Mouse (Mus musculus): ENCODE data around the gene Gm20825. TPM values are rescaled to one million over a fixed set of nuclear protein-coding genes. Genes with fewer than 3 reads are reported as not detected.

Gene Gm20825
- polyA plus RNA-seq (2015; fragmentation: Illumina TruSeq; extraction: RNeasy Lipid Tissue Mini Kit (QIAGEN cat#74804); ENCODE audit: insufficient read depth, low read depth, low replicate concordance) = not detected

GRCm38 (mm10) chrY:8071407-8071806 lies at the start of gene Gm20825:
Gene Gm20825, minus strand, starts transcription at chrY:8071507.

Other genes with a start within 250 kb of the Gm20825 start
- gene Gm29049, start 74.3 kb downstream of the Gm20825 start, polyA plus RNA-seq (2015; fragmentation: Illumina TruSeq; extraction: RNeasy Lipid Tissue Mini Kit (QIAGEN cat#74804); ENCODE audit: insufficient read depth, low read depth, low replicate concordance) = not detected
- not detected for gene Gm20824, start 186.4 kb upstream of the Gm20825 start, polyA plus RNA-seq (2015; fragmentation: Illumina TruSeq; extraction: RNeasy Lipid Tissue Mini Kit (QIAGEN cat#74804); ENCODE audit: insufficient read depth, low read depth, low replicate concordance)

All from pancreas, adult 10 weeks (tissue).